Comparison of ENCODE assay signal across 9 mouse cellular contexts in genomic region chr8:62951173-62952134, GRCm38 (mm10). TPM values are rescaled to one million over a fixed set of nuclear protein-coding genes. Genes with fewer than 3 reads are reported as not detected.
DNase-seq lines count a peak whose midpoint lies in the region; ATAC-seq lines count a peak whose summit lies in the region.
"Had no signal": no experiment of that assay in that cellular context is flagged by ENCODE, and none has a peak within 500 bp of the region (broad histone marks: within the 10 kb centered on the region; RNA-seq: fewer than 3 reads in every experiment).

No protein-coding gene starts in this region.

- intact Hi-C loops in heart, postnatal 36 days (cut with DNase I): no loop called here

- H3K27ac ChIP-seq in heart, embryonic 16.5 days (ENCODE audit: low read length): no peak overlapping the region
- H3K27ac ChIP-seq in midbrain, embryonic 15.5 days: peak overlapping the region; percentile 77

- H3K27me3 ChIP-seq in heart, embryonic 16.5 days (ENCODE audit: control insufficient read depth, insufficient read depth, low read length): peaks cover 8% of the 10 kb centered on the region
- H3K27me3 ChIP-seq in midbrain, embryonic 15.5 days (replicated peaks): no peaks in the 10 kb centered on the region

- ATAC-seq in heart, embryonic 16.5 days (replicated peaks; ENCODE audit: extremely low read depth, insufficient read depth, low FRiP score): no peak; the same call in 1 of the 2 replicates
- ATAC-seq in midbrain, embryonic 15.5 days (replicated peaks): peak; percentile 95

- H3K36me3 ChIP-seq in heart, embryonic 16.5 days (ENCODE audit: control insufficient read depth, insufficient read depth): no peaks in the 10 kb centered on the region
- H3K36me3 ChIP-seq in midbrain, embryonic 15.5 days (replicated peaks): no peaks in the 10 kb centered on the region

- H3K4me3 ChIP-seq in heart, embryonic 16.5 days (ENCODE audit: low read length): peak overlapping the region; percentile 59
- peak overlapping the region; percentile 63 for H3K4me3 ChIP-seq in midbrain, embryonic 15.5 days

- H3K4me2 ChIP-seq in heart, embryonic 16.5 days (ENCODE audit: low read depth, low read length): peak overlapping the region; percentile 98
- H3K4me2 ChIP-seq in midbrain, embryonic 15.5 days: peak overlapping the region; percentile 61

- WGBS in heart, embryonic 16.5 days: 2% methylated on average over 36 of the region's 50 CpGs
- under 1% methylated on average over 46 of the region's 50 CpGs for WGBS in midbrain, embryonic 15.5 days

- peak overlapping the region; percentile 58 for H3K9ac ChIP-seq in heart, embryonic 16.5 days (ENCODE audit: low read length)
- peak overlapping the region; percentile 64 for H3K9ac ChIP-seq in midbrain, embryonic 15.5 days

- H3K9me3 ChIP-seq in heart, embryonic 16.5 days (replicated peaks; ENCODE audit: control insufficient read depth, low read length): no peaks in the 10 kb centered on the region
- no peaks in the 10 kb centered on the region for H3K9me3 ChIP-seq in midbrain, embryonic 15.5 days

- DNase-seq in heart, postnatal 36 days: no peak
- peak; percentile 5 to 10 for DNase-seq in cerebellum, postnatal 36 days
- DNase-seq in frontal cortex, postnatal 14 days (ENCODE audit: low spot score in 2 of 2): peak; percentile 8 to 19
- DNase-seq in left cerebral cortex, adult 18-20 months (ENCODE audit: low spot score in 2 of 2): peak; percentile 48 to 54
- no peak for DNase-seq in T-cell, adult 2 months (ENCODE audit: low spot score)
- no peak for DNase-seq in lung, postnatal 14 days

- H3K4me1 ChIP-seq in heart, embryonic 16.5 days (ENCODE audit: control insufficient read depth, insufficient read depth, low read length): peaks cover 10% of the 10 kb centered on the region
- H3K4me1 ChIP-seq in midbrain, embryonic 15.5 days: peaks cover 10% of the 10 kb centered on the region; the same call in 1 of the 2 replicates

RNA-seq across cellular contexts. Expression of gene Spock3, which starts 0.6 kb away (rescaled TPM):
- 1.5 and 2.6 TPM in 2 replicates for polyA plus RNA-seq in heart, embryonic 16.5 days (2015; fragmentation: Nextera tagmentation; extraction: Ambion mirVana)
- under 1 TPM in 1 of 2 experiments, not detected in 1; 0.17 TPM for total RNA-seq in heart, postnatal 36 days (2021)
- total RNA-seq in left cerebral cortex, adult 18-20 months (2021): 10 to 100 TPM; 70.6 to 87.8 TPM
- polyA plus RNA-seq in midbrain, embryonic 15.5 days (2015; fragmentation: Nextera tagmentation; extraction: Ambion mirVana): 55.1 and 59.9 TPM in 2 replicates
- polyA plus RNA-seq: liver, adult 2 months had no signal

Comparison
In these comparisons a context has a peak if more than half of its experiments do, and no peak if none do; other contexts are left out.
1. DNase-seq: peak in cerebellum, postnatal 36 days (2 of 2), frontal cortex, postnatal 14 days (2 of 2) and left cerebral cortex, adult 18-20 months (2 of 2); none in heart, postnatal 36 days (0 of 2), T-cell, adult 2 months (single experiment) and lung, postnatal 14 days (single experiment).
2. RNA of gene Spock3, which starts 0.6 kb away (total RNA-seq): 70.6 to 87.8 TPM in left cerebral cortex, adult 18-20 months; 0.17 TPM in heart, postnatal 36 days; every median in the first group is over 10 times any median in the second.